Mouse (Mus musculus) liver, embryonic 14.5 days (tissue): Measurements from ENCODE around the gene Gm30083.

Source experiments
- CTCF ChIP-seq: IDR thresholded peaks from 2 replicates; pipeline ENCODE4 v1.5.1; 2016; ENCODE audit warnings: antibody characterized with exemption, low read depth, control low read depth
- EP300 ChIP-seq: IDR thresholded peaks from 2 replicates; pipeline ENCODE4 v1.6.1; 2016; ENCODE audit warnings: antibody characterized with exemption, low read depth

DNA sequence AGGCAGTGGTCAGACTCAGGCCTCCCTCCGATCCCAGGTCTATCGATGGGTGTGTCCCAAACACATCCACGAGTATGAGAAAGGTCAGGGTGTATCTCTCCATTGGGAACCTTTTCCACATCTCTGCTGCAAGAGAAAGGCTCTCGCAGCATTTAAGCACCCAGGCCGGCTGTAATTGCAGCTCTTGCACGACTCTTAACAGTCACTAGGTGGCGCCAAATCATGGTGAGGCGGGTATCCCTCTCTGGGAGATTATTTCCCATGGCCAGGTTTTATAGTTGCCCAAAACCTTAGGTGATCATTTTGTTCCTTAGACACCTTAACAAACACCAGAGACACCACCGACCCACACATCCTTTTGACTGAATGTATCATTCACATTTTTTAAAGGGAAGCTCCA is 55.6 kb downstream of the Gm30083 start:
- TF ChIP-seq CTCF (peak; percentile 77), EP300 (no peak)
